Mouse (Mus musculus): ENCODE measurements around the gene Gpc4. TPM values are rescaled to one million over a fixed set of nuclear protein-coding genes. Genes with fewer than 3 reads are reported as not detected.
A peak's percentile ranks its signal among the peaks of the same experiment; 100 is the strongest.

The Gpc4 gene
- total RNA-seq, 2 experiments from 2014 or later, result 29.8 to 45.5 TPM

GRCm38 (mm10) chrX:52138461-52139075 lies 26.5 kb downstream of the Gpc4 start:
- no peak for TF ChIP-seq CTCF (IDR thresholded peaks at IDR 0.05)
- DNase-seq, result no peak
- no peak overlapping the region for H3K4me3 ChIP-seq
- intact Hi-C loops (cut with DNase I), result no loop called here
- no peak overlapping the region for H3K27ac ChIP-seq

- no peak overlapping the region for H3K4me3 ChIP-seq
- intact Hi-C loops (cut with DNase I), result no loop called here
- no peak for TF ChIP-seq CTCF (IDR thresholded peaks at IDR 0.05)
- H3K27ac ChIP-seq, result no peak overlapping the region
- DNase-seq, result no peak
Measured at GRCm38 (mm10) chrX:52138033-52138432, 27.0 kb downstream of the Gpc4 start.

GRCm38 (mm10) chrX:52136525-52136924 lies 28.5 kb downstream of the Gpc4 start:
- H3K4me3 ChIP-seq, result no peak overlapping the region
- no peak for DNase-seq
- intact Hi-C loops (cut with DNase I), result no loop called here
- H3K27ac ChIP-seq, result no peak overlapping the region
- no peak for TF ChIP-seq CTCF (IDR thresholded peaks at IDR 0.05)

GRCm38 (mm10) chrX:52129604-52130003 lies 35.4 kb downstream of the Gpc4 start:
- intact Hi-C loops (cut with DNase I), result no loop called here
- Histone ChIP-seq H3K4me3 (no peak overlapping the region), H3K27ac (no peak overlapping the region)
- TF ChIP-seq CTCF (IDR thresholded peaks at IDR 0.05), result no peak
- no peak for DNase-seq

- intact Hi-C loops (cut with DNase I), result no loop called here
Measured at GRCm38 (mm10) chrX:52128794-52129193, 36.3 kb downstream of the Gpc4 start.

GRCm38 (mm10) chrX:52113651-52114050 lies 51.4 kb downstream of the Gpc4 start:
- intact Hi-C loops (cut with DNase I), result no loop called here
- Histone ChIP-seq H3K27ac (peak overlapping the region; percentile 66; the same call in 1 of the 2 replicates), H3K4me3 (no peak overlapping the region)
- DNase-seq, result no peak
- no peak for TF ChIP-seq CTCF (IDR thresholded peaks at IDR 0.05)

More at GRCm38 (mm10) chrX:52128794-52129193, 36.3 kb downstream of the Gpc4 start:
- H3K4me3 ChIP-seq, result no peak overlapping the region
- TF ChIP-seq CTCF (IDR thresholded peaks at IDR 0.05), result no peak
- no peak overlapping the region for H3K27ac ChIP-seq
- no peak for DNase-seq

GRCm38 (mm10) chrX:52109663-52110062 lies 55.4 kb downstream of the Gpc4 start:
- no peak for TF ChIP-seq CTCF (IDR thresholded peaks at IDR 0.05)
- no peak for DNase-seq
- intact Hi-C loops (cut with DNase I), result no loop called here
- Histone ChIP-seq H3K4me3 (no peak overlapping the region), H3K27ac (no peak overlapping the region)

GRCm38 (mm10) chrX:52108966-52109365 lies 56.1 kb downstream of the Gpc4 start:
- Histone ChIP-seq H3K27ac (no peak overlapping the region), H3K4me3 (no peak overlapping the region)
- DNase-seq, result no peak
- TF ChIP-seq CTCF (IDR thresholded peaks at IDR 0.05), result no peak
- intact Hi-C loops (cut with DNase I), result no loop called here

GRCm38 (mm10) chrX:52103771-52104170 lies 61.3 kb downstream of the Gpc4 start:
- no peak for DNase-seq
- no peak overlapping the region for H3K27ac ChIP-seq
- intact Hi-C loops (cut with DNase I), result no loop called here
- no peak overlapping the region for H3K4me3 ChIP-seq
- TF ChIP-seq CTCF (IDR thresholded peaks at IDR 0.05), result no peak

GRCm38 (mm10) chrX:52101940-52102339 lies 63.1 kb downstream of the Gpc4 start:
- Histone ChIP-seq H3K4me3 (no peak overlapping the region), H3K27ac (no peak overlapping the region)
- intact Hi-C loops (cut with DNase I), result no loop called here
- no peak for DNase-seq
- no peak for TF ChIP-seq CTCF (IDR thresholded peaks at IDR 0.05)

GRCm38 (mm10) chrX:52101445-52101844 lies 63.6 kb downstream of the Gpc4 start:
- H3K27ac ChIP-seq, result no peak overlapping the region
- TF ChIP-seq CTCF (IDR thresholded peaks at IDR 0.05), result no peak
- intact Hi-C loops (cut with DNase I), result no loop called here
- H3K4me3 ChIP-seq, result no peak overlapping the region
- no peak for DNase-seq

GRCm38 (mm10) chrX:52087726-52088348 lies 77.2 kb downstream of the Gpc4 start:
- Histone ChIP-seq H3K27ac (no peak overlapping the region), H3K4me3 (no peak overlapping the region)
- peak; percentile 62 for TF ChIP-seq CTCF (IDR thresholded peaks at IDR 0.05)
- intact Hi-C loops (cut with DNase I), result loop anchor here (5.0 kb wide), 2 partner anchors 74 to 284 kb away; no protein-coding TSS in a partner anchor
- DNase-seq, result peak; percentile 20

- Histone ChIP-seq H3K4me3 (no peak overlapping the region), H3K27ac (no peak overlapping the region)
- no peak for DNase-seq
- intact Hi-C loops (cut with DNase I), result loop anchor here (5.0 kb wide), 2 partner anchors 75 to 285 kb away; no protein-coding TSS in a partner anchor
- no peak for TF ChIP-seq CTCF (IDR thresholded peaks at IDR 0.05)
Measured at GRCm38 (mm10) chrX:52086885-52087573, 78.0 kb downstream of the Gpc4 start.

Data from gastrocnemius, adult 2 months (tissue).